Mouse (Mus musculus) neural tube, embryonic 14.5 days (tissue): ENCODE data around the gene Dip2a. TPM values are rescaled to one million over a fixed set of nuclear protein-coding genes. Genes with fewer than 3 reads are reported as not detected.
A peak's percentile ranks its signal among the peaks of the same experiment; 100 is the strongest.

Source experiments
- ATAC-seq: fragments of 200-750 bp; cut with Nextera tagmentation; 2 replicates; pipeline ENCODE4 v1.8.0; 2017; ENCODE audit warnings: low read depth, mild to moderate bottlenecking, moderate TSS enrichment, moderate library complexity
- H3K27ac ChIP-seq: fragments of 300-500 bp; sonication (generic); 2 replicates; pipeline ENCODE4 v1.5.1; 2014; ENCODE audit warnings: low read depth, mild to moderate bottlenecking, control low read depth, low read length, moderate library complexity, mixed read lengths
- H3K27me3 ChIP-seq: fragments of 300-500 bp; sonication (generic); 2 replicates; pipeline ENCODE4 v1.6.1; 2014; ENCODE audit warnings: low read length; ENCODE audit not compliant: control insufficient read depth, insufficient read depth
- H3K36me3 ChIP-seq: fragments of 300-500 bp; sonication (generic); 2 replicates; pipeline ENCODE4 v1.6.1; 2014; ENCODE audit warnings: low read length, mixed read lengths; ENCODE audit not compliant: control insufficient read depth, insufficient read depth
- H3K4me1 ChIP-seq: fragments of 300-500 bp; sonication (generic); 2 replicates; pipeline ENCODE4 v1.6.1; 2014; ENCODE audit warnings: low read length; ENCODE audit not compliant: control insufficient read depth, insufficient read depth
- H3K4me2 ChIP-seq: fragments of 300-500 bp; sonication (generic); 2 replicates; pipeline ENCODE4 v1.6.1; 2014; ENCODE audit warnings: mild to moderate bottlenecking, low read depth, low read length, control low read depth
- H3K4me3 ChIP-seq: fragments of 300-500 bp; sonication (generic); 2 replicates; pipeline ENCODE4 v1.5.1; 2014; ENCODE audit warnings: low read depth, low read length, control low read depth, mixed read lengths
- H3K9ac ChIP-seq: fragments of 300-500 bp; sonication (generic); replicated peaks from 2 replicates; pipeline ENCODE4 v1.6.1; 2014; ENCODE audit warnings: low read depth, mild to moderate bottlenecking, control low read depth, low read length, mixed read lengths
- H3K9me3 ChIP-seq: fragments of 300-500 bp; sonication (generic); 2 replicates; pipeline ENCODE4 v1.6.1; 2016; ENCODE audit warnings: low read length; ENCODE audit not compliant: control insufficient read depth
- WGBS: fragments of 180-500 bp; shearing (Covaris S2); extraction: QIAGEN DNeasy Blood & Tissue Kit; methylation state at CpG from one replicate; pipeline ENCODE4 v1.1.7; 2014; 5-methylcytosine and 5-hydroxymethylcytosine counted together
- polyA plus RNA-seq: library from polyadenylated mRNA; unstranded; fragments of >200 nt; fragmentation: Nextera tagmentation; extraction: Ambion mirVana; gene quantifications from 2 replicates; pipeline ENCODE4 v1.2.1, GENCODE M21; 2014

Gene Dip2a
- polyA plus RNA-seq, 1 experiment from 2014 or later = 17.9 TPM

GRCm38 (mm10) chr10:76259566-76260232 is 85.4 kb downstream of the Dip2a start:
- WGBS = 67% methylated on average over 18 of the region's 18 CpGs
- no peaks in the 10 kb centered on the region for H3K4me1 ChIP-seq
- 0 out of 2 replicates have a peak, but pooled peaks cover 8% of the 10 kb centered on the region for H3K36me3 ChIP-seq
- H3K4me3 ChIP-seq = no peak overlapping the region
- no peak overlapping the region for H3K4me2 ChIP-seq
- no peak overlapping the region for H3K27ac ChIP-seq
- no peaks in the 10 kb centered on the region for H3K27me3 ChIP-seq
- no peak for ATAC-seq
- no peak overlapping the region for H3K9ac ChIP-seq
- no peaks in the 10 kb centered on the region for H3K9me3 ChIP-seq

- WGBS = 86% methylated on average over 12 of the region's 12 CpGs
- ATAC-seq = no peak
- H3K27ac ChIP-seq = no peak overlapping the region
Observed at GRCm38 (mm10) chr10:76257719-76258390, 87.2 kb downstream of the Dip2a start.

GRCm38 (mm10) chr10:76257231-76257630 is 87.9 kb downstream of the Dip2a start:
- no peak for ATAC-seq
- H3K27me3 ChIP-seq = no peaks in the 10 kb centered on the region
- H3K4me1 ChIP-seq = no peaks in the 10 kb centered on the region
- H3K36me3 ChIP-seq = 0 out of 2 replicates have a peak, but pooled peaks cover 3% of the 10 kb centered on the region
- 93% methylated on average over 7 of the region's 7 CpGs for WGBS
- H3K9ac ChIP-seq = no peak overlapping the region
- no peak overlapping the region for H3K4me3 ChIP-seq
- H3K9me3 ChIP-seq = no peaks in the 10 kb centered on the region
- H3K4me2 ChIP-seq = no peak overlapping the region
- H3K27ac ChIP-seq = no peak overlapping the region

More at GRCm38 (mm10) chr10:76257719-76258390, 87.2 kb downstream of the Dip2a start:
- H3K27me3 ChIP-seq = no peaks in the 10 kb centered on the region
- 0 out of 2 replicates have a peak, but pooled peaks cover 3% of the 10 kb centered on the region for H3K36me3 ChIP-seq
- no peak overlapping the region for H3K9ac ChIP-seq
- no peaks in the 10 kb centered on the region for H3K4me1 ChIP-seq
- H3K9me3 ChIP-seq = no peaks in the 10 kb centered on the region
- no peak overlapping the region for H3K4me2 ChIP-seq
- H3K4me3 ChIP-seq = no peak overlapping the region

- H3K27ac ChIP-seq = no peak overlapping the region
- no peak for ATAC-seq
Observed at GRCm38 (mm10) chr10:76255617-76256016, 89.5 kb downstream of the Dip2a start.

GRCm38 (mm10) chr10:76253536-76253935 is 91.6 kb downstream of the Dip2a start, which contains the start of gene S100b:
Gene S100b, plus strand, starts transcription at chr10:76253853.
- 56% methylated on average over 4 of the region's 4 CpGs for WGBS
- Histone ChIP-seq H3K9me3 (no peaks in the 10 kb centered on the region), H3K4me1 (no peaks in the 10 kb centered on the region), H3K27me3 (no peaks in the 10 kb centered on the region), H3K4me3 (no peak within 1 kb of the TSS), H3K9ac (no peak within 1 kb of the TSS), H3K4me2 (no peak within 1 kb of the TSS), H3K36me3 (no peaks in the 10 kb centered on the region), H3K27ac (no peak within 1 kb of the TSS)
- ATAC-seq = peak; percentile 49; the same call in 1 of the 2 replicates

More at GRCm38 (mm10) chr10:76255617-76256016, 89.5 kb downstream of the Dip2a start:
- 47% methylated on average over 6 of the region's 6 CpGs for WGBS
- H3K27me3 ChIP-seq = no peaks in the 10 kb centered on the region
- H3K9ac ChIP-seq = no peak overlapping the region
- no peaks in the 10 kb centered on the region for H3K4me1 ChIP-seq
- no peak overlapping the region for H3K4me3 ChIP-seq
- no peaks in the 10 kb centered on the region for H3K36me3 ChIP-seq
- no peak overlapping the region for H3K4me2 ChIP-seq
- no peaks in the 10 kb centered on the region for H3K9me3 ChIP-seq

- Histone ChIP-seq H3K27ac (no peak overlapping the region), H3K4me1 (no peaks in the 10 kb centered on the region), H3K27me3 (no peaks in the 10 kb centered on the region), H3K9me3 (no peaks in the 10 kb centered on the region), H3K36me3 (no peaks in the 10 kb centered on the region), H3K4me2 (no peak overlapping the region), H3K9ac (no peak overlapping the region), H3K4me3 (no peak overlapping the region)
- 96% methylated on average over 1 of the region's 1 CpGs for whole genome bisulfite sequencing
- no peak for ATAC-seq
Observed at GRCm38 (mm10) chr10:76253079-76253478, 92.0 kb downstream of the Dip2a start.

- Histone ChIP-seq H3K9ac (no peak overlapping the region), H3K9me3 (no peaks in the 10 kb centered on the region), H3K36me3 (no peaks in the 10 kb centered on the region), H3K4me2 (no peak overlapping the region), H3K4me3 (no peak overlapping the region), H3K27me3 (no peaks in the 10 kb centered on the region), H3K27ac (no peak overlapping the region), H3K4me1 (no peaks in the 10 kb centered on the region)
- ATAC-seq = no peak
- whole genome bisulfite sequencing = 54% methylated on average over 7 of the region's 7 CpGs
Observed at GRCm38 (mm10) chr10:76250870-76251269, 94.2 kb downstream of the Dip2a start.

- ATAC-seq = no peak
- Histone ChIP-seq H3K36me3 (no peaks in the 10 kb centered on the region), H3K27me3 (no peaks in the 10 kb centered on the region), H3K4me2 (no peak overlapping the region), H3K4me1 (no peaks in the 10 kb centered on the region), H3K9ac (no peak overlapping the region), H3K27ac (no peak overlapping the region), H3K4me3 (no peak overlapping the region), H3K9me3 (no peaks in the 10 kb centered on the region)
- 71% methylated on average over 5 of the region's 5 CpGs for WGBS
Observed at GRCm38 (mm10) chr10:76248647-76248968, 96.5 kb downstream of the Dip2a start.

GRCm38 (mm10) chr10:76247960-76248646 is 97.0 kb downstream of the Dip2a start:
- H3K9ac ChIP-seq = no peak overlapping the region
- no peaks in the 10 kb centered on the region for H3K4me1 ChIP-seq
- H3K4me3 ChIP-seq = no peak overlapping the region
- no peak overlapping the region for H3K27ac ChIP-seq
- no peak for ATAC-seq
- H3K36me3 ChIP-seq = no peaks in the 10 kb centered on the region
- H3K9me3 ChIP-seq = no peaks in the 10 kb centered on the region
- no peak overlapping the region for H3K4me2 ChIP-seq
- H3K27me3 ChIP-seq = no peaks in the 10 kb centered on the region
- WGBS = 36% methylated on average over 21 of the region's 21 CpGs
